Mouse (Mus musculus): ENCODE measurements around the gene Neurl2.
A peak's percentile ranks its signal among the peaks of the same experiment; 100 is the strongest.
"Not testable (repeated sequence)": the region's sequence is repeated elsewhere in the genome, so short reads cannot be mapped to it uniquely, and the experiment has no call there.

Neurl2 gene

DNA sequence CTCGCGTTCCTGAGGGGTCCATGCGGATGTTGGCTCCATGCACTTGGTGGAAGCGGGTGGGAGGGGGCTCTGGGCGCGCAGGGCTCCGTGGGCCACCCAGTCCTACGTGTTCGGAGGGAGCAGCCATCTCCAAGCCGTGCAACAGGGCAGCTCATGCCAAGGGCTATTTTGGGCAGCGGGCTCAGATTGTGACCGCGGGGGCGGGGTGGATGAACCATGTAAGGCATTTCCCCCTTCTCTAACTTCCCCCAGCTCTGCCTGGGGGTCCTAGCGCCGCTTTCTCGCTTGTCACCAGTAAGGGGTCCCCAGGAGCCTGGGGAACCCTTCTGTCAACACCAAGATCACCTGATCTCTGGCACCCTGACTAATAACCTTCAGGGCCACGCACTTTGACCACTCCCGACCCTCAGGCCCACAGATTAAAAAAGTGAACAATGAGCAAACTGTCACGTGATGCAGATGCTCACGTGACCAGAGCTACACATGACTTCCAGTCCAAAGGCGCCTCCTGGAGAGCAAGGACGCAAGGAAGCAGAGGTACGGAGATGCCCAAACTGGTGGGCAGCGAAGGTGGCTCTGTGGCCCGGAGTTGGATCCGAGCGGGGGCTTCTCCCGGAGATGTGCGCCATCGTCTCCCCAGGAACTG lies at the start of gene Neurl2:
Gene Neurl2, minus strand, starts transcription at position 143 of the 646 bp plus-strand sequence.
- peak; percentile 92 for DNase-seq (ENCODE audit: inconsistent ontology term)

DNA sequence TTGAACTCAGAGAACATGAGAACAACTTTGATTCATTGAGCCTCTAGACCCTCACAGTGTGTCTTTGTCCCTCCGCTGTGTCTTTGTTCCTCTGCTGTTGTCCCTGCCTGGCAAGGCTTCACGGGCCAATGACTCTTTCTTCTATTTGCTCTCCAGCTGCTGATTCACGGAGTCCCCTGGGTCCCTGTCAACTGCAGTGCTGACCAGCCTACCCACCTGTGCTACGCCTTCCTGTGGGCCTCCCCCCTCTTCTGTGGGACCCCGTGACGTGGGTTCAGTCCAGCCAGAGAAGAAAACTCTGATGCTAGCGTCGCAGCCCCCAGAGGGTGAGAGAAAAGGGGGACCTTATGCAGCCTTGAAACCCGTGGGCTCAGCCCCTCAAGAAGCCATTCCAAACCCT lies 49.4 kb upstream of the Neurl2 start:
- peak; percentile 11 for DNase-seq (ENCODE audit: inconsistent ontology term)

DNA sequence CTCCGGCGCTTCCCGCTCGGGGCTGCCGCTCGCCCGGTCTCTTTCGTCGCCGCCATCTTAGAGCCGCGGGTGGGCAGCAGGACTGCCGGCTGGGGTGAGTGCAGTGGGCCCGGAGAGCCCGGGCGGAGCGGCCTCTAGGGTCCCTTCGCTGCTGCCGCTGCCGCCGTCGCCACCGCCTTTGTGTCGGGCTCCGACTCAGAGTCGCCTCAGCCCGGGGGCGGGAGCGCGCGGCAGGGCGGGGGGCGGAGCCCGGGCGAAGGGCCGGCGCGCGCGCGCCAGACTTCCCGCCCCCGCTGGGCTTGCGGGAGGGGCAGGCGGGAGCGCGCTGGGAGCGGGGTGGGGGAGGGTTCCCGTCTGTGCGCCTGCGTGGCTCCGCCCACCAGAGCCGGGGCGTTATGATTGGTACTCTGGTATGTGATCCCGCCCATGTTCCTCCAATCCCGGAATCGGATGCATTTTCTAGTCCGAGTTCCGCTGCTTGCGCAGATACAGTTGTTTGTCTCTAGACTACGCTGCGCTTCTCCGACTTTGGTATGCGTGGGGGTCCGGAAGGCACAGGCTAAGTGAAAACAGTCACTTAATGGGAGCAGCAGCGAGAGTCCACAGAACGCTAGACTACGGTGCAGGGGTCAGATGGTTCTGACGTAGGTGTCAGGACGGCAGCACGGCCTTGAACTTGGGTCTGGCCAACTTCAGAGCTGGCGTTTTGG lies 46.5 kb upstream of the Neurl2 start:
- peak; percentile 98 for DNase-seq (ENCODE audit: inconsistent ontology term)

DNA sequence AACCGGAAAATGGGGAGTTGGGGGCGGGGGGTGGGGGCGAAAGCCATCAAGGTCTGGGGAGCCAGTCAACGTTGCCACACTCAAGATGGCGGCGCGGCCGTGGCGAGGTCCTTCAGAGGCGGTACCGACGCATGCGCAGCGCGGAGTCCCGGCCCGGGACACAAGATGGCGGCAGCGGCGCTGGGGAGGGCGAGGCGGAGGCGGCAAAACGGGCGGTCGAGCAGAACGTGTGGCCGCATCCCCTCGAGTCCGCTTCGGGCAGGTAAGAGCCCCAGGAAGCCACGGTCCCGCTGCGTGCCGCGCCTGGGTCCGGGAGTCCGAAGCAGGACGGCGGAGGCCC lies 45.9 kb upstream of the Neurl2 start, which contains the start of gene Pcif1:
Gene Pcif1, plus strand, starts transcription at position 77 of the 340 bp plus-strand sequence.
- peak; percentile 92 for DNase-seq (ENCODE audit: inconsistent ontology term)

DNA sequence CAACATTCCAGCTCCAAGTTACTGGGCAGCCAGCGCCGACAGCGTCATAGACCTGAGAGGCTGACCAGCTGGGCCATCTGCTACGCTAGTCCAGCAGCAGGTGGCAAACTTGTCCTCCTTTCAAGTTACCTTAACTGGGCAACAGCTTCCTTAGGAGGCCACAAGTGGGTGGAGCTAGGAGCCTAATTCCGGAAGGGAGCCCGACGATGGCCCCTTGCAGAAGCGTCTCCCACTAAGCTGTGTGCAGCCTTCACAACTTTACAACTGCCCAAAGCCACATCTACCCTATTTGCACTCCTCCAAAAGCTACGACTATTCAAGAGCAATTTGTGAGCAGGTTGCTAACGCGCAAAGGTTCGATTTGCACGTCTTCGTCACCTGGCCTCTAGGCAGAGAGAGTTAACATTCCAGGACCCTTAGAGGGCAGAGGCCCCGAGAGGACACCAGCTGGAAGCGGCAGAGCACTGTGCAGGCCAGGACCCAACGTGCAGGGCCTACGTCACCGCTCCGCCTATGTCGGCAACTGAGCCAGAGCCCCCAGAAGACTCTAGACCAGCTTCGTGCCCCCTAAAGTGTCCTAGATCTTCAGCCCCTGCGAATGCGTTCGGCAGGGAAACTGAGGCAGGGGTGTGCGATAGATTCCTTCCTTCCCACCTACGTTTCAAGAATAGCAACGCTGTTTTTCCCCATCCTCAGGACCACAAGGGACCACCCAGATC lies 45.4 kb upstream of the Neurl2 start:
- peak; percentile 53 for DNase-seq (ENCODE audit: inconsistent ontology term)

DNA sequence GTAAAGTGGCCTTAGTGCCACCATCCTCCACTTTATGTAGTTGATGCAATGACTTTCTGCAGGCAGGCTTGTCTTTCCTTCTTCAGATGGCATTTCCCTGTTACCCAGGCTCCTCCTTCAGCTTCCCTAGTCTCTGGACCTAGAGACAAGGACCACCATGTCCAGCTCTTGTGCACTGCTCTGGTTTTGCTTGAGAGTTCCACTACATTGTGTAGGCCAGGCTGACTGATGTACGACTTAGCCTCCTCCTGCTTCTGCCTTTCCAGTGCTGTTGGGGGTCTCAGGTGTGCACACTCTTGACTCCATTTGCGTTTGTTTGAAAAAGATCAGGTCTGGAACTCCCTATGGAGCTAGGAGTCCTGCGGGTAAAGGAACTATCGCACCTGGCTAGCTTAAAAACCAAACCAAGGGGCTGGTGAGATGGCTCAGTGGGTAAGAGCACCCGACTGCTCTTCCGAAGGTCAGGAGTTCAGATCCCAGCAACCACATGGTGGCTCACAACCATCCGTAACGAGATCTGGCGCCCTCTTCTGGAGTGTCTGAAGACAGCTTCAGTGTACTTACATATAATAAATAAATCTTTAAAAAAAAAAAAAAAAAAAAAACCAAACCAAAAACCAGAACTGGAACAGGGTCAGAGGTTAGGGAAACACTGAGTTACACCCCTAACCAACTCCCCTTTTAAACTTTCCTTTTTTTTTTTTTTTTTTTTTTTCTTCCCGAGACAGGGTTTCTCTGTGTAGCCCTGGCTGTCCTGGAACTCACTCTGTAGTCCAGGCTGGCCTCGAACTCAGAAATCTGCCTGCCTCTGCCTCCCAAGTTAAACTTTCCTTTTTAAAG lies 44.3 kb upstream of the Neurl2 start:
- not testable (repeated sequence) for DNase-seq (ENCODE audit: inconsistent ontology term)

DNA sequence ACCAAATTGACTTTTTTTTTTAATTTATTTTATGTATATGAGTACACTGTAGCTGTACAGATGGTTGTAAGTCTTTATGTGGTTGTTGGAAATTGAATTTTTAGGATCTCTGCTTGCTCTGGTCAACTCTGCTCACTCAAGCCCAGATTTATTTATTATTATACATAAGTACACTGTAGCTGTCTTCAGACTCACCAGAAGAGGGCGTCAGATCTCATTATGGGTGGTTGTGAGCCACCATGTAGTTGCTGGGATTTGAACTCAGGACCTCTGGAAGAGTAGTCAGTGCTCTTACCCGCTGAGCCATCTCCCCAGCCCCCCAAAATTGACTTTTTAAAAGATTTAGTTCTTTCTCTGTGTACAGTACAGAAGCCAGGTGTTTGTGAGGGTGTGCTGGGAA lies 42.4 kb upstream of the Neurl2 start:
- DNase-seq (ENCODE audit: inconsistent ontology term): not testable (repeated sequence)

DNA sequence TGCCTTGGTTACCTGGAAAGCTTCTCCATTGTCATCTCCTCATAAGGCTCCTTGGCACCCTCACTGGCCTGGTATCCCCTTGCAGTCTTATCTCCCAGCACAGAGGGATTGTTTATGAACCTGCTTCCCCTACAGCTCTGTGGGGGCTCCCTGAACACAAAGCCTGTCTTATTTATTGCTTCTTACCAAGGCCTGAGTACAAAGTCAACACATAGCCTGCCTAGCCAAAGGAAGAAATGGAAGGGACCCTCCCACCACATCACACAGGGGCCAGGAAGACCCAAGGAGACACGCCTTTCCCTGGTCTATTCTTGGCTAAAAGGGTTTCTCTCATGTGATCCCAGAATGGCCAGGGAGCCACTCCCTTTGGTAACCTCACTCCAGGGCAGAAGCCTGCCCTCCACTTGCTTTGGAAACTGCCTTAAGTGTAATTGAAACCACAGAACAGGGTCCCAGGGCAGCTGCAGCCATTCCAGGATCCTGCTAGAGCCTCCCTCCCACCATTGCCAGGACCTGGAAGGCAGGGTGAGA lies 41.0 kb upstream of the Neurl2 start:
- no peak for DNase-seq (ENCODE audit: inconsistent ontology term)

DNA sequence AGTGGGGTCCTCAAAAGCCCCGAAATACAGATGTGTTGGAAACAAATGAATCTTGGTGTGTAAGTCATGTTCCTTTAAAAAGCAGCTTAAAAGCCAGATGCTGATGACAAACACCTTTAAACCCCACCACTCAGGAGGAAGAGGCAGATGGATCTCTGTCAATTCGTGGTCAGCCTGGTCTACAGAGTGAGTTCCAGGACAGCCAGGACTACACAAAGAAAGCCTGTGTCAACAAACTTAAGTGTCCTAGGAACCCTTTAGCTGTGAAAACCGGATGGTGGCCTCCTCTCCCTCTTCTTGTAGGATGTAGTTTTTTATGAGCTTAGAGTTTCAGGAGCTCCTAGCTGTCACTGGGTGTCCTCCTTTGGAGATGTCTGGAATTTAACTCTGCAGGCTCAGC lies 40.4 kb upstream of the Neurl2 start:
- no peak for DNase-seq (ENCODE audit: inconsistent ontology term)

DNA sequence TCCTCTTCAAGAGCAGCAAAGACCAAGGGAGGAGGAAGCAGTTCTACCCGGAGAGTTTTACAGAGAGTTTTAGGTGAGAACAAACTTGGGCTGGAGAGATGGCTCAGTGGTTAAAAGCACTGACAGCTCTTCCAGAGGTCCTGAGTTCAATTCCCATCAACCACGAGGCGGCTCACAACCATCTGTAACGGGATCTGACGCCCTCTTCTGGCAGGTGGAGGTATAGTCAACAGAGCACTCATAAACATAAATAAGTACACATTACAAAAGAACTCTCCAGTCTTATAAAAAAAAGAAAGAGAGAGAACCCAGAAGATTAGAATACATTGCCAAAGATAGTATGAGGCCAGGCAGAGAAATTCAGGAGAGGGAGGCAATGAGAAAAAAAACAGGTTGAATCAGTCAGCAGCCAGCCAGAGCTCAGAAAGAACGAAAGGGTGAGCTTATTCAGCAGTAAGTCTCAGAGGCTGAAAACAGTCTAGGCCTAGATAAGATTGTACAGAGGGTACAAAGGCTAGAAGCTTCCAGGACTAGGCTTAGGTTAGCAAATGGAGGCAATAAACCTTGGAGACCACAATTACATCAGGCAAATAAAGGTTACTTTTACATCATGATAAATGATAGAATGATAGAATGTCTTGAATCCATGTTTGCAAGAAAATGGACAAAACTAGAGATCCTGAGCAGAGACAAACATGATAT lies 38.5 kb upstream of the Neurl2 start:
- DNase-seq (ENCODE audit: inconsistent ontology term): no peak

DNA sequence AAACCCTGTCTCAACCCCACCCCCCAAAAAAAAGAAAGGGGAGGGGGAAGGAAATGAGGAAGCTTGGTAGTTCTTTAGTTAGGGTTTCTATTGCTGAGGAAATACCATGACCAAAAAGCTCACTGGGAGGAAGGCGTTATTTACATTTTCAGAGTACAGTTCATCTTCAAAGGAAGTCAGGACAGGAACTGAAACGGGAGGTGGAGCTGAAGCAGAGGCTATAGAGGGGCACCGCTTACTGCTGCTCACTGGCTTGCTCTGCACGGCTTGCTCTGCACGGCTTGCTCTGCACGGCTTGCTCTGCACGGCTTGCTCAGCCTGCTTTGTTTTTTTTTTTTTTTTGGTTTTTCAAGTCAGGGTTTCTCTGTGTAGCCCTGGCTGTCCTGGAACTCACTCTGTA lies 35.2 kb upstream of the Neurl2 start:
- DNase-seq (ENCODE audit: inconsistent ontology term): no peak

DNA sequence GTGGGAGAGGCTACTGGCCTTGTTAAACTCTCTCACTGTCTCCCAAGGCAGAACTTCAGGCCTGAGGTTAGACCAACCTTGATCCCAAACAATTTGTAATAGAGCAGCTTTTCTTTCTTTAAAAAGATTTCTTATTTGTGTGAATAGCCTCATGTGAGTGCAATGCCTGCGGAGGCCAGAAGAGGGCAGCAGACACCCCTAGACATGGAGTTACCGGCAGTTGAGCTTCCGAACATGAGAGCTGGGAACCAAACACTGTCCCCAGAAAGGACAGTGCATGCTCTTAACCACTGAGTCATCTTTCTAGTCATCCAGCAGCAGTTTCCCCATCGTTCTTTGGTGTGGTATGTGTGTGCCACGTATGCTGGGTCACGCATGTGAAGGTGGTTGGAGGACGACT lies 34.3 kb upstream of the Neurl2 start:
- no peak for DNase-seq (ENCODE audit: inconsistent ontology term)

DNA sequence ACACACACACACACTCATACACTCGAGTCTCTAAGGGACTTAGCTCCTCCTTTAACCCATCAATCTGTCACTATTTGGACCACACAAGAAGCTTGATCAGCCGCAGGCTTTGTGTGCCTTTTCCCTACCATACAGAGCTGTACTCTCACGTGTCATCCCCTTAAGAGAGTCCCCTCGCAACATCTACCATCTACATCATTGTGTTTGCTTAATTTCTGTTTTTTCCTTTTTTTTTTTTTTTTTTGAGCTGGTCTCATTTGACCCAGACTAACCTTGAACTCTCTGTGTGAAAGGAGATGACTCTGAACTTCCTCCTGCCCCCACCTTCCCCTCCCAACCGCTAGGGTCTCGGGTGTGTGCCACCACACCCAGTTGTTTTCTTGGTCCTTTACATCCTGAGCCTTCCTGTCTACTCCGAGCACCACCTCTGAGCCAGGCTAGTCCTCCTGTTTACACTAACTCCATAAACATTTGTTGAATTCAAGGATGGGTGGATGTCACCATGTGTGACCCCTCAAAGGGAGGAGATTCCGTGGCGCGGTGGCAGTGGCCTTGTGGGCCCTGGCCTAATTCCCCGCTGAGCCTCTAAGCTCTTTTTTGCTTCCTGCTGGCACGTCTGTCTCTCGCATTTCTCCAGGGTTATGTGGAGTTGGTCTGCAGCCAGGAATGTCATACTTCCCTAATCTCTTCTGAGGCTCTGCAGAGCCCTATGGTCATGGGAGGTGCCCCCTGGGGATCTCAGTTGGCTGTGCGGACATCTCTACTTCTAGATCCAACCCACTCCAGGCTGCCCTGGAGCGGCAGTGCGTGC lies 33.7 kb upstream of the Neurl2 start:
- peak; percentile 50 for DNase-seq (ENCODE audit: inconsistent ontology term)

DNA sequence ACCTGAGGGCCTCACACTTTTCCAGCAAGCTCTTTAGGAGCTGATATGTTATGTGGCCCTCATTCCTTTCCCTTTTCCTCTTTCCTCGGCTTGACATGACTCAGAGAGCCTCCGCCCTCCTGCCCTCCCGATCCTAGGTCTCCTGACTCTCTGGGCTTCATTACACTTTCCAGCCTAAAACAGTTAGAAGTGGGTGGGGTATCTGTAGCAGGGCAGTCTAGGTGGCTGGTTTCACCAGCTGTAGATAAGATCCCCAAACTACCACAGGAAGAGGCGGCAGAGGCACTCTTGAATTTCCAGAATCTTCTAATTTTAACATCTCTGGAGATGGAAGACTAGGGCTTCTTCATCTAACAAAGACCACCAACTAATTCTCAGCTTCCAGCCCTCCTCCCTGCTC lies 31.3 kb upstream of the Neurl2 start:
- no peak for DNase-seq (ENCODE audit: inconsistent ontology term)

DNA sequence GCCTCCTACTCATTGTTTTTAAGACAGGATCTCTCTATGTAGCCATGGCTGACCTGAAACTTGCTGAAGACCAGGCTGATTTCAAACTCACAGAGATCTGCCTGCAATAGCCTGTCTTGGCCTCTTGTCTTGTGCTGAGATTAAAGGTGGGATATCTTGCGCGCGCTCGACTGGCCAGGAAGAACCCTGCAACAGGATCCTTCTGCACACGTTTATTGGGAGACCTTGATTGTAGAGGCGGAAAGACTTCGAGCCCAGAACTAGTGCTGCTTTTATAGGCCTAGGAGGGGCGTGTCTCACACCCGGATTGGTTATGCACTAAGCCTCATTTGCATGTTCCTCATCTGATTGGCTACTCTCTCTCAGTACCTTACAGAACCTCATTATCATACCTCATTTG lies 30.2 kb upstream of the Neurl2 start:
- not testable (repeated sequence) for DNase-seq (ENCODE audit: inconsistent ontology term)

DNA sequence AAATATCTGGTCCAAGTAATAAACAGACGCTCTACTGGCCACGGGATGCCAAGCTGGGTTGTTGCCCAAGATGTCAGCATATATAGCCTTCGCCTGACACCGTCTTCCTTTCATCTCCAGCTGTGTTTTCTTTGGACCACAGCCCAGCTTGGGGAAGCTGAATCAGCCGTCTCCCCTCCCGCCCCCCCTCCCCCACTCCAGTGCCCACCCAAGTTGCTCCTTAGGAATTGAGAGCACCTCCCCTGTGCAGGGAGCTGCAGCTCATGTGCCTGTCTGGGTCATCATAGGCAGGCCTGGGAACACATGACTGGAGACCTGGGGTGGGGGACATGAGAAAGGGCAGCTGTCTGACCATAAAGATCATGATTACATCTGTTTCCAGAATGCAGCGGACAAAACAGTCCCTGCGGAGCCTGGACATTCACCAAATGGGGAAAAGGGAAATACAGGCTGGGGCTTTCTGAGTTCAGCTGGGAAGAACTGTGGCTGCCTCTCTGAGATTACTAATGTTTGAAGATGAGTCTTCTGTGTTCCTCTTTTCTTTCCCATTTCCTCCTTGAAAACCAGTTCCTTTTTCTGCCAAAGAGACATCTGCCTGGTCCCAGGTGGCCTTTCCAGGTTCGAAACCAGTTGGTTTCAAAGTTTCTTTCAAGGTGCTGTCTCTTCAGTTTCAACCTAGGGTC lies 29.1 kb upstream of the Neurl2 start:
- DNase-seq (ENCODE audit: inconsistent ontology term): peak; percentile 53

DNA sequence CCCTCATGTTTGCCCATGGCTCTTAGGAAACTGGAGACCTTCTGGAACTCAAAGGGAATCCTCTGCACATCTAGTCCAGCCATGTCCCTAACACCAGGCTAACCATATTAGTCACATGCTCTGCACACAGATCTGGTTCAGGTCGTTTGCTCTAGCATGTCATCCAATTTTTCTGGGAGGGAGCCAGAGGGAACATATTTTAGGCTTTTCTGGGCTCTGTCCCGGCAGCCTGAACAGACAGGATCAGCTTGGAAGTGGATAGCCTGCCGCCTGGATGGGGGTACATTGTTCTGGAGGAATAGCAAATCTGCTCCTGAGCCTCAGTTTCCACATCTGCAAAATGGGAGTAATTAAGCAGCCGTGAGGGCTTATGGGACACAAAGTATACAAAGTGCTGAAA lies 27.8 kb upstream of the Neurl2 start:
- no peak for DNase-seq (ENCODE audit: inconsistent ontology term)

DNA sequence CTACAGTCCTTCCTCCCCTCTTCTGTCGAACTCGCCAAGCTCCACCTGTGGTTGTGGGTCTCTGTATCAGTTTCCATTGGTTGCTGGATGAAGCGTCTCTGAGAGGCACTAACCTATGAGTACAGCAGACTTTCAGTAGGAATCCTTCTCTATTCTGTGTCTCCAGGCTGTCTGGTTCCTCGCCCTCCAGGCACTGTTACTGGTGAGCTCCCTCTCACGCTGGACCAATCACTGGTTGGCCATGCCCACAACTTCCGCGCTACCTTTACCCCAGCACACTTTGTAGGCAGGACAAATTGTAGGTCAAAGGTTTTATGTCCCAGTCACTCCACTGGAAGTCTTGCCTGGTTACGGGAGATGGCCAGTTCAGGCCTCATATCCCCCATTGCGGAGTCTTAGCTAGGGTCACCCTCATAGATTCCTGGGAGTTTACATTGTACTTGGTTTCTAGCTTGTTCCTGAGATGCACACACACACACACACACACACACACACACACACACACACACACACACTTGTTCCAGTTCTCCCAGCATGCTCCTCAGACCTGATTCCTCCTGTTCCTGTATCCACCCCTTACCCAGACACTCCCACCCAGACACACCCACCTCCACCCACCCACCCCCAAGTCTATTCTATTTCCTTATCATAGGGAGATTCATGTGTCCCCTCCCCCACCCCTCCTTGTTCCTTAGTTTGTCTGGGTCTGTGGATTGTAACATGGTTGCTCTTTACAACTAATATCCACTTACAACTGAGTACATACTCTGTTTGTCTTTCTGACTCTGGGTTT lies 26.6 kb upstream of the Neurl2 start:
- DNase-seq (ENCODE audit: inconsistent ontology term): no peak

DNA sequence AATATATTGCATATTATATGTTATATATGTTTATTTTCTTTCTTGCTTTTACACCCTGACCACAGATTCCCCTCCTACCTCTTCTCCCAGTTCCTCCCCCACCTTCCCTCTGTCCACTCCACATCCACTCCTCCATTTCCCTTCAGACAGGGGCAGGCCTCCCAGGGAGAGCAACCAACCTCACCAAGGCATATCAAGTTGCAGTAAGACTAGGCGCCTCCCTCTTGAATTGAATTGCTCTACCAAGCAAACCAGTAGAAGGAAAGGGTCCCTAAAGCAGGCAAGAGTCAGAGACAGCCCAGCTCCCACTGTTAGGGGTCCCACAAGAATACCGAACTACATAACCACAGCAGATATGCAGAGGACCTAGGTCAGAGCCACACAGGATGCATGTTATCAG lies 25.9 kb upstream of the Neurl2 start:
- no peak for DNase-seq (ENCODE audit: inconsistent ontology term)
